Mouse (Mus musculus) limb, embryonic 13.5 days (tissue): ENCODE data around the gene Cfap43. TPM values are rescaled to one million over a fixed set of nuclear protein-coding genes. Genes with fewer than 3 reads are reported as not detected.
"Not testable (repeated sequence)": the region's sequence is repeated elsewhere in the genome, so short reads cannot be mapped to it uniquely, and the experiment has no call there.

Experiments used
- ATAC-seq: fragments of 200-750 bp; cut with Nextera tagmentation; 2 replicates; pipeline ENCODE4 v1.8.0; 2017; ENCODE audit warnings: low read depth, moderate number of reproducible peaks, moderate TSS enrichment; ENCODE audit not compliant: low FRiP score
- H3K27ac ChIP-seq: fragments of 300-500 bp; sonication (generic); 2 replicates; pipeline ENCODE4 v1.5.1; 2015; ENCODE audit warnings: inconsistent platforms, mild to moderate bottlenecking, moderate library complexity
- H3K27me3 ChIP-seq: fragments of 300-500 bp; sonication (generic); 2 replicates; pipeline ENCODE4 v1.6.1; 2015; ENCODE audit warnings: mild to moderate bottlenecking, inconsistent platforms
- H3K36me3 ChIP-seq: fragments of 300-500 bp; sonication (generic); 2 replicates; pipeline ENCODE4 v1.6.1; 2015; ENCODE audit warnings: inconsistent platforms, mild to moderate bottlenecking, moderate library complexity
- H3K4me1 ChIP-seq: fragments of 300-500 bp; sonication (generic); 2 replicates; pipeline ENCODE4 v1.6.1; 2015; ENCODE audit warnings: inconsistent platforms
- H3K4me2 ChIP-seq: fragments of 300-500 bp; sonication (generic); replicated peaks from 2 replicates; pipeline ENCODE4 v1.6.1; 2015; ENCODE audit warnings: inconsistent platforms, mild to moderate bottlenecking, moderate library complexity
- H3K4me3 ChIP-seq: fragments of 300-500 bp; sonication (generic); 2 replicates; pipeline ENCODE4 v1.5.1; 2015; ENCODE audit warnings: moderate library complexity, mild to moderate bottlenecking, inconsistent platforms
- H3K9ac ChIP-seq: fragments of 300-500 bp; sonication (generic); 2 replicates; pipeline ENCODE4 v1.6.1; 2015; ENCODE audit warnings: mild to moderate bottlenecking, inconsistent platforms
- H3K9me3 ChIP-seq: fragments of 300-500 bp; sonication (generic); 2 replicates; pipeline ENCODE4 v1.6.1; 2016; ENCODE audit warnings: inconsistent platforms
- WGBS: fragments of 180-500 bp; shearing (Covaris S2); methylation state at CpG from one replicate; pipeline ENCODE4 v1.1.7; 2015; 5-methylcytosine and 5-hydroxymethylcytosine counted together
- polyA plus RNA-seq: library from polyadenylated mRNA; unstranded; fragments of >200 nt; fragmentation: Nextera tagmentation; extraction: Ambion mirVana; gene quantifications from 2 replicates; pipeline ENCODE4 v1.2.1, GENCODE M21; 2015

Gene Cfap43
- polyA plus RNA-seq, 1 experiment from 2014 or later: 0.09 TPM

DNA sequence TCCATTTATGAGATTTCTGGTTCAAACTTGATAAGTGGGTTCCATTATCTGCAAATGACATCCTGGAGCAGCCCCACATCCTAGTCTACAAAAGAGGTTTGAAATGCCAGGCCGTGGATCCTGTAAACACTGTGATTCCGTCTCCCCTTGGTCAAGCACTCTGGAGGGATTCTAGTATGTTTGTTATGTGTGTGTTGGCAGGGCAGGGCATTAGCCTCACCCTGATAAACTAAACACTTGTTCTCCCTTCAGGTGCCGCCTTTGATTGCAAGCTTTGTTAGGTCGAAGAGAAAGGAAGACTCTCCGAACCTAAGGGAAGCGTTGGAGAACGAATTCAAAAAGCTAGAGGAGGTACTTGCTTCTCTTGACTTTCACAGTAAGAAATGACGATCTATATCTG, 59.9 kb downstream of the Cfap43 start:
- no peak overlapping the region for H3K4me2 ChIP-seq
- no peak overlapping the region for H3K9ac ChIP-seq
- ATAC-seq: no peak
- peaks cover 57% of the 10 kb centered on the region for H3K36me3 ChIP-seq
- H3K27ac ChIP-seq: no peak overlapping the region
- no peaks in the 10 kb centered on the region for H3K27me3 ChIP-seq
- no peaks in the 10 kb centered on the region for H3K9me3 ChIP-seq
- H3K4me1 ChIP-seq: peaks cover 9% of the 10 kb centered on the region
- WGBS: 97% methylated on average over 8 of the region's 8 CpGs
- no peak overlapping the region for H3K4me3 ChIP-seq

DNA sequence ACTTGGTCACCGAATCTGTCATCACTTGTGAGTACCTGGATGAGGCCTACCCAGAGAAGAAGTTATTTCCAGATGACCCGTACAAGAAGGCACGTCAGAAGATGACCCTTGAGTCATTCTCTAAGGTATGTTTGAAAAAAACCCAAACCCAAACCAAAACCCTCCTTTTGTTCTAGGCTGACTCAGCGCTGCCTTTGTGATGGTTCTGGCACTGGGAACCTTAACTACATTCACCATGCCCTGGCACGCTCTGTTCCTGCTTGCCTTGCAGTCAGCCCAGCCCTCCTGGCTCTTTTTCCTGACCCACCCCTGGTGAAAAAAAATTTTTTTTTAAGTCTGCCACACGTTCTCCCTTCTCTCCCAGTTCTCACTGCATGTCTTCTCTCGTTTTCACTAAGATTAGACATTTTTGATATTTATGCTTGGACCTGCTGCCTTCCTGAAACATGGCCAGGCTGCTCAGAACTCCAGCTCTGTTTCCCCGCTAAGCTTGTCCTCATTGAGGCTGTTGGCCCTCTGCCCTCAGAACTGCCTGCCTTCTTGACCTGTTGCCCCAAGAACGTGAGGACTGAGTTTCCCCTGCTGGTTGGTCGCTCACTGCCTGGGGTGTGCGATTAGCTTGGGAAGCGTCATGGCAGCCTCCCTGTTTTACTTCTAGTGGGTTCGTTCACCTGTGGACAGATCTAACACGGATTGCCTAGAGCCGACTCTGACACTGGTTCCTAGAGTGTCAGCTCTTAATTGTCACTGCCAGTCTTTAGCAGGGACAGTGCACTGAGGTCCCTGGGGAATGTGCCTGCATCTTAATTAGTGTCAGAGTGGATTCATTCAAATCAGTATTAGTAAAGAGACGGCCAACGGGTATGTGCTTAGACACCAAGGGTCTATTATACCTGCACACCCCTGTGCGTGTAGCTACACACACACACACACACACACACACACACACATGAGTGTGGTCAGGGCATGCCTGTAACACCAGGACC, 60.8 kb downstream of the Cfap43 start:
- Histone ChIP-seq H3K27me3 (no peaks in the 10 kb centered on the region), H3K4me2 (no peak overlapping the region), H3K4me3 (no peak overlapping the region), H3K4me1 (peaks cover 15% of the 10 kb centered on the region), H3K27ac (no peak overlapping the region), H3K36me3 (peaks cover 48% of the 10 kb centered on the region), H3K9ac (no peak overlapping the region), H3K9me3 (no peaks in the 10 kb centered on the region)
- WGBS: 84% methylated on average over 18 of the region's 18 CpGs
- ATAC-seq: no peak

DNA sequence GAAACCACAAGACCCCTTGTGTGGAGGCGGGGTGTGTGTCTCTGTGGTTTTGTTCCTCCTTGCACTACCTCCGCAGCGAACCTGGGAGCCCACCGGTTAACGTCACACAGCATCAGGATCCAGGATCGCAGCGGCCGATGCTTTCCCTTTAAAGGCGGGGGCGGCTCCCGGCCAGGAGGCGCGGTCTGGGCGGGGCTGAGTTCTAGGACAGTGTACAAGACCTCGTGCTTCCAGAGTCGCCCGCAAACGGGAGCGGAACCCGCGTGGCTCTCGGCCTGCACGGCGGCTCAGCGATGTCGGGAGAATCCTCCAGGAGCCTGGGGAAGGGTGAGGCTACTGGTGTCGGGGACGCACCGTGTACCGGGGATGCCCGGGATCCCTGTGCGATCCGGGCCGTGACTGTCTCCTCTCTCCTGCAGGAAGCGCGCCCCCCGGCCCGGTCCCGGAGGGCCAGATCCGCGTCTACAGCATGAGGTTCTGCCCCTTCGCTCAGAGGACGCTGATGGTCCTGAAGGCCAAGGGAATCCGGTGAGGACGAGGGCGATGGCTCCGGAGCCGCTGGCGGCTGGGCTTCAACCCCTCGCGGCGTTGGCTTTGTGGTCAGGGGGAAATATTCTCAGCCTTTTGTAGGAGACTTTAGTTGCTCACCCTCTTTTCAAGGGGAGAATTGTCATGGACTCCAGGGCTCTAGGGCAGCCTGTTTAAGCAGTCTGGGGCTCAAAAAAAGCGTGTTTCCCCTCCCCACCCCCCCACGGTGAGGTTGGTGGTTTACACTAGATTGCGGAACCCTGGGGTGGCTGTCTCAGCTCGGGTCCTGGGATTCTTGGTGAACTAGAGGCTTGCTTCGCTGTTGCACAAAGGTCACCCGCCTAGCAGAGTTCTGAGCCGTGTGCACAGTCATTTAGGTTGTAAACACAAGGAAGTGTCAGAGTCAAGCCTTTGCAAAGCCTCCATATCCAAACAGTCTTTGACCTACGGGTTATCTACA, 64.0 kb downstream of the Cfap43 start, which contains the start of gene Gsto1:
TSS of gene Gsto1 (plus strand) at position 175 of the 988 bp plus-strand sequence.
- ATAC-seq: peak; percentile 94
- Histone ChIP-seq H3K36me3 (peaks cover 28% of the 10 kb centered on the region), H3K9ac (peak within 1 kb of the TSS; percentile 90), H3K9me3 (no peaks in the 10 kb centered on the region), H3K4me1 (peaks cover 18% of the 10 kb centered on the region), H3K27ac (peak within 1 kb of the TSS; percentile 92), H3K4me3 (peak within 1 kb of the TSS; percentile 82), H3K4me2 (peak within 1 kb of the TSS; percentile 93), H3K27me3 (no peaks in the 10 kb centered on the region)
- under 1% methylated on average over 60 of the region's 60 CpGs for whole genome bisulfite sequencing

DNA sequence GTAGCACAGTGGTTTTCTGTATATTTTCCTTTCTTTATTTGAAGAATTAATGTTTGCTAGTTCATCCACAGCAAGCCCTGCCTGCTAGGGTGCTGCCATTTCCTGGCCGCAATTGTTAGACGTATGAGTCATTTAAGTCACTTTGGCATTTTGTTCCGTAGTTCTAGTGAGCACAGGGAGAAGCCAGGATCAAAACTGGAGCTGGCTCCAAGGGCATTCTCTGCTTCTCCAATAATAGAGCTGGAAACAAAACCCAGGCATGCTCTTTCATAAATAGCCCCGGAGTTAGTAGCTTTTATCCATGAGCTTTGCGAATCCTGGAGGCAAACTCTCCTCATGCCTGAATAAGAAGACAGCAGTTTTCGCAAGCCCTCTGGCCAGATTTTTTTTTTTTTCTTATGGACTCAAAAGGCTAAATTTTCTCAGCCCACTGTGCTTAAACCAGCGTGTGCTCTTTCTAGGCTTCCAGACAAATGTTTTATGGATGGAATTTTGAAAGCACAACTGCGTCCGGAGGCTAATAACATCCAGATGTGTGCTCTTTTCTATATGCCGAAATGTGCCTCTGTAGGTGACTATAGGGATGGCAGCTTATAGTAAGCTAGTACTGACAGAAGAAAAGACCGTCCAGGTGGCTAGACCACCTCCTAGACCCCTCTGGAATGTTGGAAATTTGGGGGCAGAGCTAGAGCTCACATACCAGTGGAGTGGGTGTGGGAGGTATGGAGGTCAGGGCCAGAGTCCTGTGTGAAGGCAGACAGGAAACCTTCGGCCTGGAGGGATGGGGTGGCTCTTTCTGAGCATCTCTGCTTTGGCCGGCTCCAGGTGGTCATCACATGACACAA, 64.9 kb downstream of the Cfap43 start:
- 2% methylated on average over 13 of the region's 13 CpGs for WGBS
- ATAC-seq: peak; percentile 92
- Histone ChIP-seq H3K27me3 (no peaks in the 10 kb centered on the region), H3K27ac (peak overlapping the region; percentile 92), H3K36me3 (peaks cover 20% of the 10 kb centered on the region), H3K4me2 (peak overlapping the region; percentile 93), H3K4me3 (peak overlapping the region; percentile 82), H3K9me3 (no peaks in the 10 kb centered on the region), H3K4me1 (peaks cover 18% of the 10 kb centered on the region), H3K9ac (peak overlapping the region; percentile 90)

DNA sequence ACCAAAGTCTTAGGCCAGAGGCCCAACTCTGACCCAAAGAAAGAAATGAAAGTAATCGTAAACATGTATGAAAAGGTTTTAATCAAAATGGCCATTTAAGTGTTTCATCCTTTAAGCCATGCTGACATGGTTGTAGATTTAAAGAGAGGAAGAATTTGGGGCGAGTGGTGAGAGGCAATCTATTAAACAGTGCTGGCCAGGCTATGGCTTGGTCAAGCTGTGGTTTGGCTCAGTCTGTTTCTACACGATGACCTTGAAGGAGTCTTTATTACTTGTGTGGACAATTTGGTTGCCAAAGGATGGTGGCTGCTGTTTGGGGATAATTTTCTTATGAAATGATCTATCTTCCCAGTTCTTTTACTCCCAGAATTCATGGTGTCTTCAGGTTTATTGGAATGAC, 66.0 kb downstream of the Cfap43 start:
- peaks cover 9% of the 10 kb centered on the region for H3K36me3 ChIP-seq
- H3K9ac ChIP-seq: no peak overlapping the region
- no peaks in the 10 kb centered on the region for H3K9me3 ChIP-seq
- 76% methylated on average over 3 of the region's 3 CpGs for WGBS
- H3K4me1 ChIP-seq: peaks cover 18% of the 10 kb centered on the region
- no peak overlapping the region for H3K27ac ChIP-seq
- no peak overlapping the region for H3K4me2 ChIP-seq
- H3K27me3 ChIP-seq: no peaks in the 10 kb centered on the region
- no peak for ATAC-seq
- H3K4me3 ChIP-seq: no peak overlapping the region

DNA sequence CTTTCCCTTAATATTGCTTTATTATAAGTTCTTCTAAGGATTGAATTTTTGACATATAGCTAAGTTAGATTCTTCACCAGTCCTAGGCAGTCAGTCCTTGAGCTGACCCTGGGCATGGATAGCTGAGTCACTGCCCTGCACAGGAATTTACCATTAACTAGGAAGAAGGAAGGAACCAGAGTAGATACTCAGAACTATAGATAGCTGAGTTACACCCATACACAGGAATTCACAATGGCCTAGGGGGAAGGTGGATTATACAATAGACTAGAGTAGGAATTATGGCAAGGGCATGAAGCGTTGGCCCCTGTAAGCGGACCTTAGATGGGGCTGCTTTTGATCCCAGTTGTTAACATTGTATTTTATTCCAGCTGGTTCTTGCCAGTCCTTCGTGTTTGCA, 67.0 kb downstream of the Cfap43 start:
- not testable (repeated sequence) for H3K4me3 ChIP-seq, H3K9me3 ChIP-seq, H3K27me3 ChIP-seq, ATAC-seq, H3K4me2 ChIP-seq, H3K36me3 ChIP-seq, H3K27ac ChIP-seq, H3K9ac ChIP-seq
- 86% methylated on average over 3 of the region's 3 CpGs for WGBS
- H3K4me1 ChIP-seq: peaks cover 18% of the 10 kb centered on the region

DNA sequence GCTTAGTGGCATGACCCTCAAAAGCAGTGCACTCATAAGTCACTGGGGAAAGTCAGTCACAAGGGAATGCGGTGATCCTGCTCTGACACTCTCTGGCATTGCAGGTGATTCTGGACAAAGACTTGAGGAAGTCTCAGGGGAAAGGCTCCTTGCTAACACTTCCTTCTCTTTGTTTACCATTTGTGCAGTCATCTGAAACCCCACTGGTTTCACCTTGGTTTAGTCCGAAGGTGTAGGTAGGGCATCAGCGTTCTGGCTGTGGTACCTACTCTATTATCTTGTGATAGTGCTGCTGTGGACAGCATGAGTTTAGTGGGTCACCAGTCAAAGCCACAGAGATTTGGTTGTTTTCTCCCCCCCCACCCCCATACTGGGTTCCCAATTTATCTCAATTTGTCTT, 69.4 kb downstream of the Cfap43 start:
- Histone ChIP-seq H3K36me3 (no peaks in the 10 kb centered on the region), H3K4me2 (no peak overlapping the region)
- WGBS: 91% methylated on average over 3 of the region's 3 CpGs

DNA sequence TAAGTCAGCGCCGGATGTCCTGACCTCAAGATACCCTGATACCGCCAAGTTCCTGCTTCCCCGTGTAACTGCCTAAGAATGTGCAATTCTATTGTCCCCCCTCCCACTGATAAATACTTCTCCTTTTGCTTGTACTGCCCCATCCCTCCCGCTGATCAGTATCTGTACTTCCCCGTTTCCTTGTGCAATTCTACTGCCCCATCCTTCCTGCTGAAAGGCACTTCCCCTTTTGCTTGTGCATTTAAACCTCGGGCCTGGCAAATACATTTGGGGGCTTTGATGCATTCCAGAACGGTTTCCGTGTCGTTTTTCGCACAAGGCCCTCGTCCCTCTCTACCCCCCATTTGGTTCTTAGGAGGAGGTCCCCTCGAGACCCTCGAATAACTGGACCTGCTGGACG, 77.9 kb downstream of the Cfap43 start:
- not testable (repeated sequence) for H3K9me3 ChIP-seq, H3K4me2 ChIP-seq, H3K9ac ChIP-seq, H3K36me3 ChIP-seq, ATAC-seq, H3K4me3 ChIP-seq, H3K27ac ChIP-seq
- Histone ChIP-seq H3K27me3 (peaks cover 11% of the 10 kb centered on the region), H3K4me1 (peaks cover 12% of the 10 kb centered on the region; the same call in 1 of the 2 replicates)
- WGBS: 87% methylated on average over 15 of the region's 15 CpGs

More for the DNA sequence above, 69.4 kb downstream of the Cfap43 start:
- H3K9ac ChIP-seq: no peak overlapping the region
- no peak overlapping the region for H3K27ac ChIP-seq
- H3K4me1 ChIP-seq: peaks cover 9% of the 10 kb centered on the region
- H3K27me3 ChIP-seq: no peaks in the 10 kb centered on the region
- H3K9me3 ChIP-seq: no peaks in the 10 kb centered on the region
- no peak overlapping the region for H3K4me3 ChIP-seq
- no peak for ATAC-seq

DNA sequence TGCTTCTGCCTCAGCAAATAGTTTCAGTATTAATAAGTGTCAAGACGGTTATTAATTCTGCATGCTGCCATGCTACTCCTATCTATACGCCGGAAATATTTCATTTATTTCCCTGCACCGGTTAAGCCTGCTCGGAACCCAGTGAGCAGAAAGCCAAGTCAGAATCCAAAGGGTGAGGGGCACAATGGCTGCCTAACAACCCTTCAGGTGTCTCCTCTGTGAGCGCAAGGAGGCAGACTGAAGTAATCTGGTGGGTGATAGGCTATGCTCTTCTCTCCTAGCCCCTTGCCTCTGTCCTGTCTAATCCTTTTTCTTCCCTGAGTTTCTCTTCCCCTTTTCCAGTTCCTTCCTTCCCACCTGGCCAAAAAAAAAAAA, 81.6 kb downstream of the Cfap43 start:
- peak overlapping the region; percentile 52 for H3K4me3 ChIP-seq

DNA sequence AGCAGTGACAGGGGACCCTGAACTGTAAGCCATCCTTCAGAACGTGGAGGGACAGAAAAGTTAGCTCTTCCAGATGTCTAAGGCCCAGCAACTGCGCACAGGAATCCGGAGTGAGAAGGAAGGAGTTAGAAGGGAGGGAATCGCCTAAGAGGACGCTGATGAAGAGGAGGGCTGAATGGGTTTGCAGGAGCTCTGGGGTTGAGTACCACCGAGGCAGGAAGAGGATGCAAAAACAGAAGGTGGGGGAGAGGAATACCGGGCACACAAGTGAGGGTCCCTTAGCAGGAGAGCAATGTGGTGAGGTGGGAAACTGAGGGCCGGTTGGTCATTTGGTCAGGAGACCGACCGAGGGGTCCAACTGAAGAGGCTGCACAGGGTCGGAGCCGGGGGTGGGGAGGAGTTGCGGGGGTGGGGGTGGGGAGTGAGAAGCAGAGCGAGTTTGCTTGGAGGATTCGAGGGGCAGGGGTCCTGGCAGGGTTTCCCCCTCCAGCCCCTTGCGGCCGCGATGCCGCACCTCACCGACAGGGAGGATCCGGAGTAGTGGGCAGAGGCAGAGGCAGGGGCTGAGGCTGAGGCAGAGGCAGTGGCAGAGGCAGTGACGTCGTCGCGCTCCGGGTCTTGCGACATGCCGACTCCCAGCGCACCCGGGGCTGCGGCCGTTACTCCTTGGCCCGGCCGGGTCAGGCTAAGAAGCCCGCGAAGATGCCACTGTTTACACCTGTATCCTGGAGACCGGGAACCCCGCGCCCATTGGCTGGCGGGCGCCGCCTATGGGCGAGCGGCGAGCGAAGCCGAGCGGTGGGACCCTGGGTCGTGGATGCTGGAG, 82.2 kb downstream of the Cfap43 start:
- Histone ChIP-seq H3K9ac (peak overlapping the region; percentile 60), H3K4me1 (peaks cover 12% of the 10 kb centered on the region; the same call in 1 of the 2 replicates), H3K36me3 (no peaks in the 10 kb centered on the region), H3K4me2 (peak overlapping the region; percentile 87), H3K27ac (no peak overlapping the region), H3K4me3 (peak overlapping the region; percentile 52), H3K9me3 (no peaks in the 10 kb centered on the region), H3K27me3 (peaks cover 11% of the 10 kb centered on the region)
- 3% methylated on average over 49 of the region's 49 CpGs for WGBS
- ATAC-seq: peak; percentile 95

More for the DNA sequence above, 81.6 kb downstream of the Cfap43 start:
- H3K9ac ChIP-seq: peak overlapping the region; percentile 60; the same call in 1 of the 2 replicates
- 0% methylated on average over 6 of the region's 6 CpGs for WGBS
- H3K36me3 ChIP-seq: no peaks in the 10 kb centered on the region
- H3K27ac ChIP-seq: no peak overlapping the region
- no peaks in the 10 kb centered on the region for H3K9me3 ChIP-seq
- peak; percentile 54; the same call in 1 of the 2 replicates for ATAC-seq
- H3K4me2 ChIP-seq: peak overlapping the region; percentile 87
- H3K4me1 ChIP-seq: peaks cover 12% of the 10 kb centered on the region; the same call in 1 of the 2 replicates
- peaks cover 11% of the 10 kb centered on the region for H3K27me3 ChIP-seq
